8 mouse cellular contexts compared by ENCODE assay signal in the genomic region with DNA sequence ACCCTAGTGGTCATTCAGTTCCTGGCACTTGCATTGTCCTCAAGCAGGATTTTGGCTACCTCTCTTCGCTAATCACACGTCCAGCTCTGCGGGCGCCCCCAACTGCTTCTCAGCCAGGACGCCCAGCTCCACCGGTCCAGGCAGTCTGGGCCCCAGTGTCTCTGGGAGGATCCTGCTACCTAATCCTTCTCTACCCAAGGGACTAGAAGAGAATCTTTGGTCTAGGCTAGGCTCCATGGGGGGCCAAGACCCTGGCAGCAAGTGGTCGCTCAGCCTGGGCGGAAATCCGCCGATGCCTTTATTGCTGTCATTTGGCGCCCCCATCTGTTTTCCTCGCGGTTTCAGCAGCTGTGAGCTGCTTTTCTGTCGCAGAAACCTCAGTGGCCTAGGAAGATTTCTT. TPM values are rescaled to one million over a fixed set of nuclear protein-coding genes. Genes with fewer than 3 reads are reported as not detected.
DNase-seq lines count a peak whose midpoint lies in the region; ATAC-seq and TF ChIP-seq lines count a peak whose summit lies in the region.

No protein-coding gene starts in this region.

- WGBS in forebrain, embryonic 10.5 days = under 1% methylated on average over 14 of the region's 14 CpGs
- WGBS in intestine, embryonic 15.5 days = under 1% methylated on average over 14 of the region's 14 CpGs
- under 1% methylated on average over 14 of the region's 14 CpGs for WGBS in midbrain, embryonic 12.5 days

- no peaks in the 10 kb centered on the region for H3K9me3 ChIP-seq in ES-E14 (ENCODE audit: control insufficient read depth, insufficient read depth, low read depth, low read length)
- H3K9me3 ChIP-seq in forebrain, embryonic 10.5 days = no peaks in the 10 kb centered on the region
- no peaks in the 10 kb centered on the region for H3K9me3 ChIP-seq in intestine, embryonic 15.5 days
- H3K9me3 ChIP-seq in midbrain, embryonic 12.5 days = no peaks in the 10 kb centered on the region

- H3K4me1 ChIP-seq in ES-E14 (ENCODE audit: control insufficient read depth in 2 of 2, insufficient read depth in 2 of 2, low read length in 2 of 2, poor library complexity in 1 of 2) = peaks cover 0 to 2% of the 10 kb centered on the region in 2 experiments; a peak in 1 of 4 replicates
- peaks cover 10% of the 10 kb centered on the region for H3K4me1 ChIP-seq in forebrain, embryonic 10.5 days
- peaks cover 15% of the 10 kb centered on the region for H3K4me1 ChIP-seq in intestine, embryonic 15.5 days (replicated peaks)
- H3K4me1 ChIP-seq in midbrain, embryonic 12.5 days = peaks cover 3% of the 10 kb centered on the region; the same call in 1 of the 2 replicates

- ATAC-seq in intestine, embryonic 15.5 days = peak; percentile 45; the same call in 1 of the 2 replicates
- peak; percentile 54; the same call in 1 of the 2 replicates for ATAC-seq in midbrain, embryonic 12.5 days (ENCODE audit: low FRiP score, low read depth)

- no peak overlapping the region for H3K9ac ChIP-seq in ES-E14 (ENCODE audit: insufficient read depth, low read depth, low read length, poor library complexity, severe bottlenecking)
- H3K9ac ChIP-seq in intestine, embryonic 15.5 days = no peak overlapping the region
- H3K9ac ChIP-seq in midbrain, embryonic 12.5 days (replicated peaks) = no peak overlapping the region

- peak; percentile 23 for DNase-seq in layer of hippocampus, adult 11-12 months (ENCODE audit: low spot score)
- no peak for DNase-seq in layer of hippocampus, adult 8-10 months (ENCODE audit: low spot score in 2 of 2)
- no peak for DNase-seq in ES-E14 (ENCODE audit: low read depth, low spot score)
- peak; percentile 75 for DNase-seq in forebrain, embryonic 10.5 days (ENCODE audit: extremely low spot score, low spot score)
- no peak for DNase-seq in ovary, postnatal 14 days (ENCODE audit: low spot score)
- DNase-seq in adrenal gland, postnatal 25 days = no peak

- 0 out of 4 replicates have a peak overlapping the region, but pooled peaks of 1 of the 2 experiments have one; percentile 25 for H3K4me3 ChIP-seq in ES-E14 (ENCODE audit: insufficient read depth in 1 of 2, low read depth in 1 of 2, low read length in 2 of 2, poor library complexity in 1 of 2, severe bottlenecking in 1 of 2)
- H3K4me3 ChIP-seq in forebrain, embryonic 10.5 days = peak overlapping the region; percentile 25; the same call in 1 of the 2 replicates
- peak overlapping the region; percentile 24; the same call in 1 of the 2 replicates for H3K4me3 ChIP-seq in intestine, embryonic 15.5 days (replicated peaks)
- H3K4me3 ChIP-seq in midbrain, embryonic 12.5 days = no peak overlapping the region

- peak overlapping the region; percentile 54 for H3K4me2 ChIP-seq in intestine, embryonic 15.5 days (replicated peaks)
- H3K4me2 ChIP-seq in midbrain, embryonic 12.5 days (replicated peaks) = peak overlapping the region; percentile 30; the same call in 1 of the 2 replicates

- no peaks in the 10 kb centered on the region for H3K36me3 ChIP-seq in ES-E14 (ENCODE audit: control insufficient read depth, insufficient read depth, low read length, poor library complexity, severe bottlenecking)
- no peaks in the 10 kb centered on the region for H3K36me3 ChIP-seq in forebrain, embryonic 10.5 days (replicated peaks)
- no peaks in the 10 kb centered on the region for H3K36me3 ChIP-seq in intestine, embryonic 15.5 days
- H3K36me3 ChIP-seq in midbrain, embryonic 12.5 days = no peaks in the 10 kb centered on the region

- in situ Hi-C loops in ES-E14 (cut with MboI; ENCODE audit: low sequenced_read_pairs in 2 of 2, unreplicated experiment in 2 of 2) = loop anchor here (10.0 to 25.0 kb wide), 3 partner anchors 599 to 1387 kb away; a partner anchor contains a TSS

- no peak overlapping the region for H3K27ac ChIP-seq in ES-E14 (ENCODE audit: insufficient read depth, low read depth, low read length, poor library complexity, severe bottlenecking)
- H3K27ac ChIP-seq in forebrain, embryonic 10.5 days = no peak overlapping the region
- H3K27ac ChIP-seq in intestine, embryonic 15.5 days = no peak overlapping the region
- H3K27ac ChIP-seq in midbrain, embryonic 12.5 days (replicated peaks) = no peak overlapping the region

- peaks cover 100% of the 10 kb centered on the region for H3K27me3 ChIP-seq in forebrain, embryonic 10.5 days (ENCODE audit: poor library complexity, severe bottlenecking)
- peaks cover 90% of the 10 kb centered on the region for H3K27me3 ChIP-seq in intestine, embryonic 15.5 days (replicated peaks)
- H3K27me3 ChIP-seq in midbrain, embryonic 12.5 days = peaks cover 93% of the 10 kb centered on the region

TF ChIP-seq in ES-E14, 5 proteins besides CTCF, POLR2A, EP300 and RAD21:
- TF ChIP-seq MAFK (IDR thresholded peaks at IDR 0.05; ENCODE audit: insufficient read depth, low read depth, low read length) (no peak), ZC3H11A (IDR thresholded peaks at IDR 0.05; ENCODE audit: borderline replicate concordance, low read depth, low read length) (peak; percentile 35; the same call in 1 of the 2 replicates), HCFC1 (IDR thresholded peaks at IDR 0.05; ENCODE audit: borderline replicate concordance, insufficient read depth, low read length) (no peak)

RNA-seq across cellular contexts. Expression of a gene that starts 2.3 kb away (rescaled TPM):
- total RNA-seq in layer of hippocampus, adult 8-10 months (2022) = not detected
- total RNA-seq in ES-E14 (2012; rRNA removed) = not detected in 2 replicates
- not detected in 2 replicates for polyA plus RNA-seq in forebrain, embryonic 10.5 days (2016; fragmentation: Nextera tagmentation; extraction: Ambion mirVana)
- 0.04 TPM in 1 of 2 replicates, not detected in the other for polyA plus RNA-seq in intestine, embryonic 15.5 days (2015; fragmentation: Nextera tagmentation; extraction: Ambion mirVana)
- polyA plus RNA-seq in midbrain, embryonic 12.5 days (2016; fragmentation: Nextera tagmentation; extraction: Ambion mirVana) = 1.2 and 1.4 TPM in 2 replicates
- not detected in 2 replicates for total RNA-seq in adrenal gland, postnatal 25 days (2021)

RNA-seq across cellular contexts. Expression of a gene that starts 6.4 kb away (rescaled TPM):
- not detected for total RNA-seq in layer of hippocampus, adult 8-10 months (2022)
- total RNA-seq in ES-E14 (2012; rRNA removed) = 0.26 and 0.98 TPM in 2 replicates
- not detected in 2 replicates for polyA plus RNA-seq in forebrain, embryonic 10.5 days (2016; fragmentation: Nextera tagmentation; extraction: Ambion mirVana)
- polyA plus RNA-seq in intestine, embryonic 15.5 days (2015; fragmentation: Nextera tagmentation; extraction: Ambion mirVana) = 0.67 and 0.77 TPM in 2 replicates
- polyA plus RNA-seq in midbrain, embryonic 12.5 days (2016; fragmentation: Nextera tagmentation; extraction: Ambion mirVana) = 0.21 TPM in 1 of 2 replicates, not detected in the other
- not detected in 2 replicates for total RNA-seq in adrenal gland, postnatal 25 days (2021)

RNA-seq across cellular contexts. Expression of a gene that starts 13.1 kb away (rescaled TPM):
- total RNA-seq in layer of hippocampus, adult 8-10 months (2022) = not detected
- not detected in 2 replicates for total RNA-seq in ES-E14 (2012; rRNA removed)
- not detected in 2 replicates for polyA plus RNA-seq in forebrain, embryonic 10.5 days (2016; fragmentation: Nextera tagmentation; extraction: Ambion mirVana)
- polyA plus RNA-seq in intestine, embryonic 15.5 days (2015; fragmentation: Nextera tagmentation; extraction: Ambion mirVana) = 0.45 and 1.1 TPM in 2 replicates
- not detected in 2 replicates for polyA plus RNA-seq in midbrain, embryonic 12.5 days (2016; fragmentation: Nextera tagmentation; extraction: Ambion mirVana)
- not detected in 2 replicates for total RNA-seq in adrenal gland, postnatal 25 days (2021)

RNA-seq across cellular contexts. Expression of a gene that starts 17.7 kb away (rescaled TPM):
- total RNA-seq in layer of hippocampus, adult 8-10 months (2022) = not detected
- 0.11 and 0.18 TPM in 2 replicates for total RNA-seq in ES-E14 (2012; rRNA removed)
- not detected in 2 replicates for polyA plus RNA-seq in forebrain, embryonic 10.5 days (2016; fragmentation: Nextera tagmentation; extraction: Ambion mirVana)
- polyA plus RNA-seq in intestine, embryonic 15.5 days (2015; fragmentation: Nextera tagmentation; extraction: Ambion mirVana) = 1.2 and 2.3 TPM in 2 replicates
- polyA plus RNA-seq in midbrain, embryonic 12.5 days (2016; fragmentation: Nextera tagmentation; extraction: Ambion mirVana) = not detected in 2 replicates
- not detected in 2 replicates for total RNA-seq in adrenal gland, postnatal 25 days (2021)

RNA-seq across cellular contexts. Expression of a gene that starts 30.0 kb away (rescaled TPM):
- total RNA-seq in layer of hippocampus, adult 8-10 months (2022) = not detected
- 0.40 TPM in 1 of 2 replicates, not detected in the other for total RNA-seq in ES-E14 (2012; rRNA removed)
- polyA plus RNA-seq in forebrain, embryonic 10.5 days (2016; fragmentation: Nextera tagmentation; extraction: Ambion mirVana) = not detected in 2 replicates
- 4.8 and 7.9 TPM in 2 replicates for polyA plus RNA-seq in intestine, embryonic 15.5 days (2015; fragmentation: Nextera tagmentation; extraction: Ambion mirVana)
- polyA plus RNA-seq in midbrain, embryonic 12.5 days (2016; fragmentation: Nextera tagmentation; extraction: Ambion mirVana) = not detected in 2 replicates
- total RNA-seq in adrenal gland, postnatal 25 days (2021) = not detected in 2 replicates

Comparison
In these comparisons a context has a peak if more than half of its experiments do, and no peak if none do; other contexts are left out.
1. DNase-seq: peak in layer of hippocampus, adult 11-12 months (single experiment) and forebrain, embryonic 10.5 days (single experiment); none in layer of hippocampus, adult 8-10 months (0 of 2), ES-E14 (single experiment), ovary, postnatal 14 days (single experiment) and adrenal gland, postnatal 25 days (single experiment).